Mouse (Mus musculus) CH12.LX (cell line): Measurements from ENCODE around the gene Gm20532.

Experiments used
- CTCF ChIP-seq, 2 experiments: IDR thresholded peaks in 1 of 2; conservative IDR thresholded peaks in 1 of 2; 2 replicates each; pipeline ENCODE4 v1.5.1; 2011 to 2012; ENCODE audit warnings: low read depth in 2 of 2, low read length in 2 of 2, improper control_type of control experiment in 1 of 2, inconsistent platforms in 1 of 2, mild to moderate bottlenecking in 1 of 2, moderate library complexity in 1 of 2
- EP300 ChIP-seq: IDR thresholded peaks from 2 replicates; pipeline ENCODE4 v1.6.1; 2011; ENCODE audit warnings: low read length, improper control_type of control experiment
- ETS1 ChIP-seq: conservative IDR thresholded peaks from 2 replicates; pipeline ENCODE4 v1.6.1; 2012; ENCODE audit warnings: low read depth, mild to moderate bottlenecking, inconsistent platforms, low read length, improper control_type of control experiment, moderate library complexity
- GABPA ChIP-seq: IDR thresholded peaks from 2 replicates; pipeline ENCODE4 v1.6.1; 2012; ENCODE audit warnings: low read depth, low read length, improper control_type of control experiment, inconsistent platforms; ENCODE audit not compliant: insufficient replicate concordance
- MAFK ChIP-seq: IDR thresholded peaks from 2 replicates; pipeline ENCODE4 v1.6.1; 2011; ENCODE audit warnings: low read length, improper control_type of control experiment; ENCODE audit not compliant: insufficient replicate concordance
- MXI1 ChIP-seq: IDR thresholded peaks from 2 replicates; pipeline ENCODE4 v1.6.1; 2011; ENCODE audit warnings: mild to moderate bottlenecking, low read depth, low read length, improper control_type of control experiment
- MYC ChIP-seq: IDR thresholded peaks from 2 replicates; pipeline ENCODE4 v1.6.1; 2011; ENCODE audit warnings: low read depth, mild to moderate bottlenecking, improper control_type of control experiment, low read length
- POLR2A ChIP-seq: IDR thresholded peaks from 2 replicates; pipeline ENCODE4 v1.6.1; 2011; ENCODE audit warnings: low read depth, mild to moderate bottlenecking, improper control_type of control experiment, low read length
- TCF12 ChIP-seq: IDR thresholded peaks from 2 replicates; pipeline ENCODE4 v1.6.1; 2014; ENCODE audit warnings: low read depth, mild to moderate bottlenecking, inconsistent platforms, low read length, improper control_type of control experiment
- USF1 ChIP-seq: IDR thresholded peaks from 2 replicates; pipeline ENCODE4 v1.6.1; 2014; ENCODE audit warnings: low read depth, mild to moderate bottlenecking, inconsistent platforms, low read length, improper control_type of control experiment
- ZNF384 ChIP-seq: IDR thresholded peaks from 2 replicates; pipeline ENCODE4 v1.6.1; 2012; ENCODE audit warnings: low read depth, low read length, improper control_type of control experiment, inconsistent platforms

GRCm38 (mm10) chr2:26590282-26590681 lies 3.8 kb downstream of the Gm20532 start:
- TF ChIP-seq EP300 (no peak), CTCF (conservative IDR thresholded peaks at IDR 0.05 in 1 of 2, IDR thresholded peaks at IDR 0.05 in 1 of 2; ENCODE audit: low read depth in 2 of 2, low read length in 2 of 2) (no peak), ETS1 (no peak), MYC (no peak), TCF12 (no peak), ZNF384 (no peak), GABPA (no peak), MAFK (no peak), POLR2A (no peak), USF1 (no peak), MXI1 (no peak)
